Mouse (Mus musculus): Measurements from ENCODE around the gene Shh. TPM values are rescaled to one million over a fixed set of nuclear protein-coding genes. Genes with fewer than 3 reads are reported as not detected.
A peak's percentile ranks its signal among the peaks of the same experiment; 100 is the strongest.

Shh gene
- polyA plus RNA-seq, 2 experiments: 0.06 to 0.33 TPM

DNA sequence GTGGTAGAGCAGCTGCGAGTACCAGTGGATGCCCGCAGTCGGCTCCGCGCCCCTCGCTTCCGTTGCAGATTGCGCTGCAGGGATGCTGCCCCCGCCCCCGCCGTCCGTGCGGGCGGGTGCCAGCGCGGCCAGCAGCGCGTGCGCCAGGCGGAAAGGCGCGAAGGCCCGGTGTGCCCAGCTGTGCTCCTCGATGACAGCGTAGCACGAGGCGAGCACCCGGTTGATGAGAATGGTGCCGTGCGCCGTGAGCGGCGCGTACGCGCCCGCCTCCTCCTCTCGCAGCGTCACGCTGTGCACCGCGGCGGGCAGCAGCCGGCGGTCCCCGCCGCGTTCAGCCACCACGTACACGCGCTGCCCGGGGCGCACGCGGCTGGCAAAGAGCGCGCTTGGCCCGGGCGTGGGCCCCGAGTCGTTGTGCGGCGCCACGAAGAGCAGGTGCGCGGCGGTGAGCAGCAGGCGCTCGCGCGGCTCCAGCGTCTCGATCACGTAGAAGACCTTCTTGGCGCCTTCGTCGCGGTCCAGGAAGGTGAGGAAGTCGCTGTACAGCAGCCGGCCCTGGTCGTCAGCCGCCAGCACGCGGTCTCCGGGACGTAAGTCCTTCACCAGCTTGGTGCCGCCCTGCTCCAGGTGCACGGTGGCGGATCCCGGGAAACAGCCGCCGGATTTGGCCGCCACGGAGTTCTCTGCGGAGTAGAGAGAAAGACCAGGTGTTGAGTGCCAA, 9.0 kb downstream of the Shh start:
- H3K9me3 ChIP-seq (ENCODE audit: control insufficient read depth, low read length): no peaks in the 10 kb centered on the region
- H3K36me3 ChIP-seq (ENCODE audit: control insufficient read depth, insufficient read depth, low read length): no peaks in the 10 kb centered on the region
- H3K4me3 ChIP-seq (replicated peaks; ENCODE audit: low read length): peak overlapping the region; percentile 37
- no peak for DNase-seq (ENCODE audit: low spot score)
- H3K9ac ChIP-seq (ENCODE audit: low read depth, low read length, severe bottlenecking): no peak overlapping the region
- TF ChIP-seq POLR2A (IDR thresholded peaks at IDR 0.05; ENCODE audit: borderline replicate concordance, extremely low read depth, insufficient read depth, insufficient read length): no peak
- H3K4me1 ChIP-seq (ENCODE audit: control insufficient read depth, insufficient read depth, low read length): peaks cover 14% of the 10 kb centered on the region
- peak overlapping the region; percentile 51 for H3K4me2 ChIP-seq (replicated peaks; ENCODE audit: low read depth, low read length, severe bottlenecking)
- H3K27ac ChIP-seq (replicated peaks; ENCODE audit: low read depth, low read length): no peak overlapping the region
- peaks cover 71% of the 10 kb centered on the region for H3K27me3 ChIP-seq (ENCODE audit: control insufficient read depth, insufficient read depth, low read length)
- WGBS: 1% methylated on average over 72 of the region's 95 CpGs
- no peak for ATAC-seq (ENCODE audit: low FRiP score, low read depth)

DNA sequence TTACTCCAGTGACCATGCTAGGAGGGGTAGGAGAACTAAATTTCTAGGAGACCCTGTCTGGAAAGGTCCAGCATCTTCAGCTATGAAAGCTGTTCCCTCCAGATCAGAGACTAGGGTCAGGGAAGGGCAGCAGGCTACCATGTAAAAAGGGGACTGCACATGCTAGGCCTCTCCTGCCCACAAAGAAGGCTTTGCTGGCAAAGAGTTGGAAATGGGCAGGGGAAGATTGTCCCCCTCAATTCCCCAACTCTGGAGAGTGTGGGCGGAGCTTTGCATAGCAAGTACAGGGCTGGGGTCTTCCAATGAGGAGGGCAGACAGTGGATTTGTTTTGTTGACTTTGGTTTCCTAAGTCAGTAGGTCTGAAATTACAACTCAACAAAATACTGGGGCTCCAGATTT, 10.7 kb downstream of the Shh start:
- H3K4me2 ChIP-seq (replicated peaks; ENCODE audit: low read depth, low read length, severe bottlenecking): no peak overlapping the region
- H3K27ac ChIP-seq (replicated peaks; ENCODE audit: low read depth, low read length): no peak overlapping the region
- no peaks in the 10 kb centered on the region for H3K36me3 ChIP-seq (ENCODE audit: control insufficient read depth, insufficient read depth, low read length)
- TF ChIP-seq POLR2A (IDR thresholded peaks at IDR 0.05; ENCODE audit: borderline replicate concordance, extremely low read depth, insufficient read depth, insufficient read length): no peak
- H3K4me3 ChIP-seq (replicated peaks; ENCODE audit: low read length): no peak overlapping the region
- H3K9me3 ChIP-seq (ENCODE audit: control insufficient read depth, low read length): no peaks in the 10 kb centered on the region
- H3K27me3 ChIP-seq (ENCODE audit: control insufficient read depth, insufficient read depth, low read length): peaks cover 54% of the 10 kb centered on the region
- H3K4me1 ChIP-seq (ENCODE audit: control insufficient read depth, insufficient read depth, low read length): peaks cover 14% of the 10 kb centered on the region
- WGBS: 77% methylated on average over 1 of the region's 1 CpGs
- H3K9ac ChIP-seq (ENCODE audit: low read depth, low read length, severe bottlenecking): no peak overlapping the region
- DNase-seq (ENCODE audit: low spot score) (no peak), ATAC-seq (ENCODE audit: low FRiP score, low read depth) (no peak)

DNA sequence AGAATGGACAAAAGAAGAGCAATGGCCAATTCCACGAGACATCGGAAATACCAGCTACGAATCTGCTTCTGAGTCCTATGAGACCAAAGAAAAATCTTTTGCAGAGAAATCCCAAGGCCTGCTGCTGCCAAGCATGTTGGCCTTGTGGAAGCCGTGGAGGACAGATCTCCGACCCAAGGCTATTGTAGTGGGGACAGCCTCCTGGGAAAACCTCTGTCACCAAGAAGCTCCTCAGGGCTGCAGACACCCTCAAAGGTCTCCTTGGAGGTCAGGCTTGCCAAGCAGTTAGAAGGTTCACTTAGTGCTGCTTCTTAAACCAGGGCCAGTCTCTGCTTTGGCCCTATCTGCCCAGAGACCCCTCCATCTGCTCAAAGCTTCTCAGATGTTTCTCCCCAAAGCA, 11.3 kb downstream of the Shh start:
- 83% methylated on average over 5 of the region's 5 CpGs for WGBS

DNA sequence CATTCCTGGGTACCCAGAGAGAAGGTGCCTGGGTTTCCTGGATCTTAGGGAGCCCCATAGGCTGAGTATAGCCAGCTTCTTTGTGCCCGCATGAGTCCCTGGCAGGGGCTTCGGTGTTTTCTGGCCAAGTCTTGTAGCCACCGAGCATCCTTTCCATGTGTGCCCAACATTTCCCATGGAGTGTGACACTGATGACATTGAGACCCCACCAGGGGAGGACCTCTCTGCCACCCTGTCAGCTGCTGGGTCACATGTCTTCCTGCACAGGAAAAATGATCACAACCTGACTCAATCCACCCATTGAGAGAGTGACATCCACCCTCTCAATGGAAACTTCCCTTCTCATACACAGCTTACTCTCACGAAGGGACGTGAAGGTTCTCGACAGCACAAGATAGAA, 12.5 kb downstream of the Shh start:
- no peak overlapping the region for H3K4me2 ChIP-seq (replicated peaks; ENCODE audit: low read depth, low read length, severe bottlenecking)
- H3K4me1 ChIP-seq (ENCODE audit: control insufficient read depth, insufficient read depth, low read length): peaks cover 11% of the 10 kb centered on the region
- DNase-seq (ENCODE audit: low spot score) (no peak), ATAC-seq (ENCODE audit: low FRiP score, low read depth) (no peak)
- no peaks in the 10 kb centered on the region for H3K9me3 ChIP-seq (ENCODE audit: control insufficient read depth, low read length)
- no peak overlapping the region for H3K27ac ChIP-seq (replicated peaks; ENCODE audit: low read depth, low read length)
- H3K4me3 ChIP-seq (replicated peaks; ENCODE audit: low read length): no peak overlapping the region
- peaks cover 36% of the 10 kb centered on the region for H3K27me3 ChIP-seq (ENCODE audit: control insufficient read depth, insufficient read depth, low read length)
- TF ChIP-seq POLR2A (IDR thresholded peaks at IDR 0.05; ENCODE audit: borderline replicate concordance, extremely low read depth, insufficient read depth, insufficient read length): no peak
- no peaks in the 10 kb centered on the region for H3K36me3 ChIP-seq (ENCODE audit: control insufficient read depth, insufficient read depth, low read length)
- no peak overlapping the region for H3K9ac ChIP-seq (ENCODE audit: low read depth, low read length, severe bottlenecking)
- 87% methylated on average over 6 of the region's 6 CpGs for WGBS

More for the DNA sequence above, 11.3 kb downstream of the Shh start:
- DNase-seq (ENCODE audit: low spot score): no peak
- H3K9me3 ChIP-seq (ENCODE audit: control insufficient read depth, low read length): no peaks in the 10 kb centered on the region
- H3K4me1 ChIP-seq (ENCODE audit: control insufficient read depth, insufficient read depth, low read length): peaks cover 14% of the 10 kb centered on the region
- no peak for TF ChIP-seq POLR2A (IDR thresholded peaks at IDR 0.05; ENCODE audit: borderline replicate concordance, extremely low read depth, insufficient read depth, insufficient read length)
- H3K27me3 ChIP-seq (ENCODE audit: control insufficient read depth, insufficient read depth, low read length): peaks cover 47% of the 10 kb centered on the region
- H3K27ac ChIP-seq (replicated peaks; ENCODE audit: low read depth, low read length): no peak overlapping the region
- H3K4me3 ChIP-seq (replicated peaks; ENCODE audit: low read length): no peak overlapping the region
- H3K36me3 ChIP-seq (ENCODE audit: control insufficient read depth, insufficient read depth, low read length): no peaks in the 10 kb centered on the region
- H3K9ac ChIP-seq (ENCODE audit: low read depth, low read length, severe bottlenecking): no peak overlapping the region
- H3K4me2 ChIP-seq (replicated peaks; ENCODE audit: low read depth, low read length, severe bottlenecking): no peak overlapping the region
- no peak for ATAC-seq (ENCODE audit: low FRiP score, low read depth)

GRCm38 (mm10) chr5:28453523-28453922, 13.5 kb downstream of the Shh start:
- WGBS: 25% methylated on average over 3 of the region's 3 CpGs
- Histone ChIP-seq H3K4me1 (ENCODE audit: control insufficient read depth, insufficient read depth, low read length) (peaks cover 5% of the 10 kb centered on the region), H3K4me2 (replicated peaks; ENCODE audit: low read depth, low read length, severe bottlenecking) (no peak overlapping the region), H3K27me3 (ENCODE audit: control insufficient read depth, insufficient read depth, low read length) (peaks cover 25% of the 10 kb centered on the region), H3K27ac (replicated peaks; ENCODE audit: low read depth, low read length) (no peak overlapping the region), H3K9me3 (ENCODE audit: control insufficient read depth, low read length) (no peaks in the 10 kb centered on the region), H3K9ac (ENCODE audit: low read depth, low read length, severe bottlenecking) (no peak overlapping the region), H3K4me3 (replicated peaks; ENCODE audit: low read length) (no peak overlapping the region), H3K36me3 (ENCODE audit: control insufficient read depth, insufficient read depth, low read length) (no peaks in the 10 kb centered on the region)
- DNase-seq (ENCODE audit: low spot score): no peak
- TF ChIP-seq POLR2A (IDR thresholded peaks at IDR 0.05; ENCODE audit: borderline replicate concordance, extremely low read depth, insufficient read depth, insufficient read length): no peak
- ATAC-seq (ENCODE audit: low FRiP score, low read depth): no peak
